Mouse (Mus musculus) urinary bladder, postnatal 4 days (tissue): ENCODE results near the gene Sass6.
"Not testable (repeated sequence)": the region's sequence is repeated elsewhere in the genome, so short reads cannot be mapped to it uniquely, and the experiment has no call there.

Experiments
- DNase-seq, 2 experiments: peaks; one replicate each; pipeline ENCODE4 v3.0.0; 2021 to 2022; ENCODE audit warnings: low spot score in 2 of 2

The Sass6 gene

GRCm38 (mm10) chr3:116661870-116662414 is 67.2 kb downstream of the Sass6 start:
- DNase-seq = peak in 1 of 2 experiments; percentile 59

GRCm38 (mm10) chr3:116662463-116662863 is 67.7 kb downstream of the Sass6 start, which contains the start of gene Mfsd14a:
Gene Mfsd14a, minus strand, starts transcription at chr3:116662677.
- DNase-seq = peak; percentile 98 to 99

GRCm38 (mm10) chr3:116664281-116664680 is 69.5 kb downstream of the Sass6 start:
- DNase-seq = not testable (repeated sequence)
